Mouse (Mus musculus) left cerebral cortex, adult 2 months (tissue): ENCODE results near the gene Olfr561. TPM values are rescaled to one million over a fixed set of nuclear protein-coding genes. Genes with fewer than 3 reads are reported as not detected.
A peak's percentile ranks its signal among the peaks of the same experiment; 100 is the strongest.

Source experiments
- DNase-seq, 2 experiments: peaks; one replicate each; pipeline ENCODE4 v3.0.0; 2021 to 2022; ENCODE audit warnings: low spot score in 2 of 2, mixed read lengths in 1 of 2; ENCODE audit errors: extremely low spot score in 1 of 2
- H3K27ac ChIP-seq: fragments of 200-600 bp; 2 replicates; pipeline ENCODE4 v1.8.1; 2022
- H3K4me3 ChIP-seq: fragments of 200-600 bp; 2 replicates; pipeline ENCODE4 v1.8.1; 2022
- CTCF ChIP-seq: fragments of 200-600 bp; IDR thresholded peaks from 2 replicates; pipeline ENCODE4 v1.8.1; 2022; ENCODE audit warnings: antibody characterized with exemption, mild to moderate bottlenecking, moderate library complexity
- intact Hi-C: fragments of 180-260 bp; cut with DNase I; formaldehyde crosslinking; loops from one replicate; pipeline ENCODE4 v1.15.1; 2025
- long read RNA-seq, 2 experiments: library from polyadenylated mRNA; stranded (forward); transcript quantifications; one replicate each; pipeline ENCODE4 v2.0.0; 2021; ENCODE audit warnings: borderline mapping rate in 2 of 2
- total RNA-seq, 2 experiments: library from RNA; stranded (reverse); gene quantifications; 2 replicates each; pipeline ENCODE4 v1.2.3; 2021

The Olfr561 gene
- not detected for total RNA-seq
- long read RNA-seq, experiment 1: 0 reads
- long read RNA-seq, experiment 2: 0 reads

DNA sequence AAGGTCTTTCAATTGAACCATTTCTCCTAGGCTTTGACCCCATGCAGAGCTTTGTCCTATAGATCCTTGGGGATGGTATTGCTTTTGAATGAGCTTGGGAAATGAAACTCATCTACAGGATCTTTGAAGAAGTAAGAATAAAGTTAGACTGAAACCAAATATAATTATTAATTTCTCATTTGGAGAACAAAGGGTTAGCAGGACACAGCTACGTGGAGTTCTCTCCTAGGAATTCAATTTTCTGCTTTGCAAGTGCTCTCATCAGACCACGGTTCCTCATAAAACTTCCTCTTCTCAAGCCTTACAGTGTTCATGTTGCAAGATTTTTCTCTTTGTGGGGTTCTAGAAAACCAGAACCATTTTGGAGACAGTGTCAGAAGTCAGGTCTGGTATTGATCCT lies at the start of gene Olfr561:
Olfr561 (plus strand) TSS at position 301 of the 400 bp plus-strand sequence.
- no peak for TF ChIP-seq CTCF
- intact Hi-C loops: no loop called here

GRCm38 (mm10) chr7:102727391-102727790 lies 43.6 kb upstream of the Olfr561 start, which contains the start of gene Olfr559:
Gene Olfr559 (minus strand): TSS chr7:102727491.
- no peak for TF ChIP-seq CTCF
- DNase-seq: no peak
- intact Hi-C loops: no loop called here
- H3K4me3 ChIP-seq: no peak within 1 kb of the TSS
- H3K27ac ChIP-seq: no peak within 1 kb of the TSS

More for the DNA sequence above, at the start of gene Olfr561:
- no peak for DNase-seq
- H3K27ac ChIP-seq: no peak within 1 kb of the TSS
- H3K4me3 ChIP-seq: no peak within 1 kb of the TSS

DNA sequence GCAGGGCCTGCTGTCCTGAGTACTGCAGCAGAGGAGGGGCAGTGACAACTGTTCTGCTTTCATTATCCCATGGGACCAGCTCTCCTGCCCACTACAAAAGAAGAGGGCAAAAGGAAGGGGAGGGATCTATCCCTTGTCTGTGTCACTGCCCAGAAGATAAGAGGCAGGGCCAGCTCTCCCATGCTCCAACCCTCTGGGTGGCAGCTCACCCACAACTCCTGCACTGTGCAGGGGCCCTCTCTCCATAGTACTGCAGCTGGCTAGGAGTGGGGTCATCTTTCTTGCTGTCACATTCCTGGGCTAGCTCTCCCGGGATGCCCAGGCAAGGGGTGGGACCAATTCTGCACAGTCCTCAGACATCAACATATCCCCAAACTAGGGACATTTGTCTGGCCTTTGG lies 37.2 kb upstream of the Olfr561 start:
- no peak for TF ChIP-seq CTCF
- H3K4me3 ChIP-seq: no peak overlapping the region
- H3K27ac ChIP-seq: no peak overlapping the region
- intact Hi-C loops: no loop called here
- DNase-seq: no peak

GRCm38 (mm10) chr7:102737705-102738104 lies 33.3 kb upstream of the Olfr561 start:
- intact Hi-C loops: no loop called here
- H3K27ac ChIP-seq: no peak overlapping the region
- H3K4me3 ChIP-seq: no peak overlapping the region
- no peak for TF ChIP-seq CTCF
- no peak for DNase-seq

DNA sequence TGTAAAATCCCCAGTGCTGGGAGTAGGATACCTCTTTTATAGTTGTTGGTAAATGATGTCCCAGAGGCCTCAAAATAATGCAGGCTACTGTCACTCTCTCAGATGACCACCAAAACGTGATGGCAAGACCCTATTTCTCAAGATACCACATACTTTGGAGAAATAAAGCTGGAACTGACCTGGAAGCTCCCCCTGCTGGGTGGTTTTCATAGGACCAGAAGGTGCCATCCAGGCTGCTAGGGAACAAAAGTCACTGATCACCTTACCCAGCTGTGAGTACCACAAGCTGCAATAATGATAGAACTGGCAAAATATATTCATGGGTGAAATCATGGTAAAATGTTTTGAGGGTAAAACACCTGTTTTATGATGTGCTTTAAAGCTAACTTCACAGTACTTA lies 18.9 kb upstream of the Olfr561 start:
- no peak overlapping the region for H3K4me3 ChIP-seq
- intact Hi-C loops: no loop called here
- DNase-seq: no peak
- H3K27ac ChIP-seq: no peak overlapping the region
- TF ChIP-seq CTCF: peak; percentile 29

- H3K27ac ChIP-seq: no peak within 1 kb of the TSS
- TF ChIP-seq CTCF: no peak
- intact Hi-C loops: no loop called here
- no peak for DNase-seq
- no peak within 1 kb of the TSS for H3K4me3 ChIP-seq
Measured at GRCm38 (mm10) chr7:102759266-102759665, 11.8 kb upstream of the Olfr561 start, which contains the start of the genes Olfr560 and Olfr78. Gene Olfr560 (minus strand): TSS chr7:102759366. Gene Olfr78 (minus strand): TSS chr7:102759471.

DNA sequence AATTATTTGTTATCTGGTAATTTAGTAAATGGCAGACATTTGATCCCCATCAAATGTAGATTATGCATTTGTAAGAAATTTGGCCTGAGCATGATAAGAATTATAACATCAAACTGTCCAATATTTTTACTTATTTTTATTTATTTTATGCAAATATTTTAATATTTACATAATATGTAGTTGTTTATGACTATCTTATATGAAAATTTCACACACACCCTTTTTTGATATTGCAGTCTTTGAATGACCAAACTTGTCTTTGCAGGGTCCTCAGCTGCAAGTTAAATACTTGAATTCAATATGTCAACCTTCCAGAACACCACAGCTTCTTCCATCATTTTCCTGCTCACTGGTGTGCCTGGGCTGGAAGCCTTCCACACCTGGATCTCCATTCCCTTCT lies 32.2 kb downstream of the Olfr561 start, which contains the start of gene Olfr564:
Olfr564 (plus strand) TSS at position 301 of the 400 bp plus-strand sequence.
- intact Hi-C loops: no loop called here
- H3K4me3 ChIP-seq: no peak within 1 kb of the TSS
- H3K27ac ChIP-seq: no peak within 1 kb of the TSS
- DNase-seq: no peak
- no peak for TF ChIP-seq CTCF

Other genes with a start within 250 kb of the Olfr561 start
- gene Olfr547, start 236.5 kb upstream of the Olfr561 start, total RNA-seq: not detected
- not detected for gene Olfr548-ps1, start 230.3 kb upstream of the Olfr561 start, total RNA-seq
- not detected for gene Olfr549, start 221.4 kb upstream of the Olfr561 start, total RNA-seq
- gene Trim21, start 205.7 kb upstream of the Olfr561 start, total RNA-seq: 1 to 10 TPM; 2.7 to 4.0 TPM
- under 1 TPM; 0.25 to 0.42 TPM for gene Olfr550, start 199.8 kb upstream of the Olfr561 start, total RNA-seq
- not detected for gene Olfr551, start 179.3 kb upstream of the Olfr561 start, total RNA-seq
- under 1 TPM in 1 of 2 experiments, not detected in 1; 0.07 TPM for gene Olfr552, start 173.5 kb upstream of the Olfr561 start, total RNA-seq
- gene Olfr553, start 153.0 kb upstream of the Olfr561 start, total RNA-seq: not detected
- gene Olfr554, start 132.8 kb upstream of the Olfr561 start, total RNA-seq: not detected
- gene Olfr555, start 112.4 kb upstream of the Olfr561 start, total RNA-seq: not detected
- gene Olfr556, start 106.3 kb upstream of the Olfr561 start, total RNA-seq: not detected
- gene Trim68, start 83.9 kb upstream of the Olfr561 start, total RNA-seq: 1 to 10 TPM; 4.9 to 6.2 TPM
- under 1 TPM in 1 of 2 experiments, not detected in 1; 0.21 TPM for gene Olfr557, start 75.3 kb upstream of the Olfr561 start, total RNA-seq
- under 1 TPM; 0.21 to 0.25 TPM for gene Olfr558, start 69.0 kb upstream of the Olfr561 start, total RNA-seq
- gene Olfr33, start 52.2 kb upstream of the Olfr561 start, total RNA-seq: not detected
- not detected for gene Olfr559, start 43.7 kb upstream of the Olfr561 start, total RNA-seq
- under 1 TPM in 1 of 2 experiments, not detected in 1; 0.16 TPM for gene Olfr560, start 11.9 kb upstream of the Olfr561 start, total RNA-seq
- 1 to 10 TPM in 1 of 2 experiments, under 1 TPM in 1; 0.88 to 1.0 TPM for gene Olfr78, start 11.8 kb upstream of the Olfr561 start, total RNA-seq
- gene Olfr564, start 32.3 kb downstream of the Olfr561 start, total RNA-seq: not detected
- not detected for gene Olfr566, start 87.5 kb downstream of the Olfr561 start, total RNA-seq
- not detected for gene Olfr568, start 105.9 kb downstream of the Olfr561 start, total RNA-seq
- not detected for gene Olfr569, start 119.7 kb downstream of the Olfr561 start, total RNA-seq
- gene Olfr570, start 123.4 kb downstream of the Olfr561 start, total RNA-seq: not detected
- not detected for gene Olfr571, start 146.3 kb downstream of the Olfr561 start, total RNA-seq
- gene Olfr572, start 153.2 kb downstream of the Olfr561 start, total RNA-seq: not detected
- gene Olfr573-ps1, start 171.4 kb downstream of the Olfr561 start, total RNA-seq: not detected
- not detected for gene Olfr574, start 177.2 kb downstream of the Olfr561 start, total RNA-seq
- gene Olfr575, start 187.6 kb downstream of the Olfr561 start, total RNA-seq: not detected
- gene Olfr576, start 191.4 kb downstream of the Olfr561 start, total RNA-seq: not detected
- gene Olfr577, start 204.7 kb downstream of the Olfr561 start, total RNA-seq: not detected
- not detected for gene Olfr578, start 218.1 kb downstream of the Olfr561 start, total RNA-seq